Mouse (Mus musculus) midbrain, postnatal 0 days (tissue): Measurements from ENCODE around the gene 2610001J05Rik. TPM values are rescaled to one million over a fixed set of nuclear protein-coding genes. Genes with fewer than 3 reads are reported as not detected.
A peak's percentile ranks its signal among the peaks of the same experiment; 100 is the strongest.

Source experiments
- ATAC-seq: fragments of 200-750 bp; cut with Nextera tagmentation; 2 replicates; pipeline ENCODE4 v1.8.0; 2017; ENCODE audit warnings: moderate number of reproducible peaks, mild to moderate bottlenecking, moderate TSS enrichment, moderate library complexity; ENCODE audit not compliant: low FRiP score
- DNase-seq: peaks from one replicate; pipeline ENCODE4 v3.0.0-alpha.2; 2015; ENCODE audit warnings: low spot score
- H3K27ac ChIP-seq: fragments of 300-500 bp; sonication (generic); 2 replicates; pipeline ENCODE4 v1.5.1; 2014; ENCODE audit warnings: low read depth, mild to moderate bottlenecking, low read length, mixed read lengths
- H3K27me3 ChIP-seq: fragments of 300-500 bp; sonication (generic); 2 replicates; pipeline ENCODE4 v1.6.1; 2014; ENCODE audit warnings: low read length, control low read depth, mixed read lengths; ENCODE audit not compliant: insufficient read depth
- H3K36me3 ChIP-seq: fragments of 300-500 bp; sonication (generic); 2 replicates; pipeline ENCODE4 v1.6.1; 2014; ENCODE audit warnings: low read length, control low read depth, mixed read lengths; ENCODE audit not compliant: insufficient read depth
- H3K4me1 ChIP-seq: fragments of 300-500 bp; sonication (generic); 2 replicates; pipeline ENCODE4 v1.6.1; 2014; ENCODE audit warnings: mild to moderate bottlenecking, control low read depth, antibody characterized with exemption, low read length, mixed read lengths; ENCODE audit not compliant: insufficient read depth
- H3K4me2 ChIP-seq: fragments of 300-500 bp; sonication (generic); 2 replicates; pipeline ENCODE4 v1.6.1; 2014; ENCODE audit warnings: low read depth, mild to moderate bottlenecking, low read length, mixed read lengths; ENCODE audit not compliant: poor library complexity, severe bottlenecking
- H3K4me3 ChIP-seq: fragments of 300-500 bp; sonication (generic); 2 replicates; pipeline ENCODE4 v1.5.1; 2014; ENCODE audit warnings: low read depth, mild to moderate bottlenecking, low read length, moderate library complexity
- H3K9ac ChIP-seq: fragments of 300-500 bp; sonication (generic); replicated peaks from 2 replicates; pipeline ENCODE4 v1.6.1; 2014; ENCODE audit warnings: mild to moderate bottlenecking, low read length, moderate library complexity, mixed read lengths; ENCODE audit not compliant: poor library complexity, severe bottlenecking
- H3K9me3 ChIP-seq: fragments of 300-500 bp; sonication (generic); 2 replicates; pipeline ENCODE4 v1.6.1; 2016; ENCODE audit warnings: low read length, control low read depth
- CTCF ChIP-seq: IDR thresholded peaks from 2 replicates; pipeline ENCODE4 v1.5.1; 2016; ENCODE audit warnings: antibody characterized with exemption, mild to moderate bottlenecking
- WGBS: fragments of 180-500 bp; shearing (Covaris S2); extraction: QIAGEN DNeasy Blood & Tissue Kit; methylation state at CpG from one replicate; pipeline ENCODE4 v1.1.7; 2014; 5-methylcytosine and 5-hydroxymethylcytosine counted together
- polyA plus RNA-seq: library from polyadenylated mRNA; unstranded; fragments of >200 nt; fragmentation: Nextera tagmentation; extraction: Ambion mirVana; gene quantifications from 2 replicates; pipeline ENCODE4 v1.2.1, GENCODE M21; 2015
- total RNA-seq: library from RNA; depleted of rRNA; stranded (reverse); fragments of >200 nt; gene quantifications from 2 replicates; pipeline ENCODE4 v1.2.3, GENCODE M21; 2014; rRNA removed

Gene 2610001J05Rik
- total RNA-seq (16.5 and 24.4 TPM in 2 replicates), polyA plus RNA-seq (122 and 130 TPM in 2 replicates)

- H3K9me3 ChIP-seq: no peaks in the 10 kb centered on the region
- H3K27me3 ChIP-seq: no peaks in the 10 kb centered on the region
- H3K4me3 ChIP-seq: peak within 1 kb of the TSS; percentile 66
- peak; percentile 14; the same call in 1 of the 2 replicates for TF ChIP-seq CTCF
- WGBS: under 1% methylated on average over 19 of the region's 19 CpGs
- H3K27ac ChIP-seq: peak within 1 kb of the TSS; percentile 72
- peak within 1 kb of the TSS; percentile 47 for H3K9ac ChIP-seq
- ATAC-seq: peak; percentile 100
- DNase-seq: peak; percentile 96
- no peaks in the 10 kb centered on the region for H3K36me3 ChIP-seq
- no peaks in the 10 kb centered on the region for H3K4me1 ChIP-seq
- H3K4me2 ChIP-seq: peak within 1 kb of the TSS; percentile 75
Observed at GRCm38 (mm10) chr6:13870919-13871624, at the start of gene 2610001J05Rik. Gene 2610001J05Rik, minus strand, starts transcription at chr6:13871518.

GRCm38 (mm10) chr6:13909762-13910537 lies 38.6 kb upstream of the 2610001J05Rik start:
- Histone ChIP-seq H3K36me3 (no peaks in the 10 kb centered on the region), H3K4me2 (no peak overlapping the region), H3K4me3 (no peak overlapping the region), H3K4me1 (no peaks in the 10 kb centered on the region), H3K9me3 (no peaks in the 10 kb centered on the region), H3K27me3 (no peaks in the 10 kb centered on the region), H3K27ac (no peak overlapping the region), H3K9ac (no peak overlapping the region)
- ATAC-seq (no peak), DNase-seq (no peak)
- TF ChIP-seq CTCF: no peak
- WGBS: 91% methylated on average over 10 of the region's 10 CpGs

DNA sequence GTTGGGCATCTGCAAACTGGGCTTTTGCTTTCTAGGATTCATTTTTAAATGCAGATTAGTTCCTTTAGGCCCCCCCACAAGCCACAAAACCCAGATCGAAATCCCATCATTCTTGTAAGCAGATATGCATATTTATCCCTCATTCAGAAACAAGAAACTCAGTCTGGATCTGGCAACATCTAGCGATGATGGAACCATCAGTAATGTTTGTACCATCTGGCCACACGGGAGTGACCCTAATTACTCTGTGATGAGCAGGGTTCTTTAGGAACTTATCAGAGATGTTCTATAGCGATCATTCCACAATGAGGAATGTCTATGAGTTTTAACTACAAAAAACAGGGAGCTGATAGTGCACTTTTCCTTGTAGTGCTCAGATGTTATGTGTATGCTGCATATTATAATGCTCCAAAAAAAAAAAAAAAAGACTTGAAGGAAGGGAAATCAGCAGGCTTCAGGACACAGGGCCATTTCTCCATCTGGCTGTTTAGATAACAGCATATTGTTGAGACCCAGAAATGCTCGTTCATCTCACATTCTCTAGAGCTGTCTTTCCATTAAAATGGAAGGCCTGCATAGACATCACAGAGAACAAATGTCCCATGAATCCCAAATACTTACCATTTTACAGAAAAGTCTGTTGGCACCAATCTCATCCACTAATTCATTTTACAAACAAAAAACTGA lies 31.8 kb upstream of the 2610001J05Rik start:
- Histone ChIP-seq H3K9ac (no peak overlapping the region), H3K27me3 (no peaks in the 10 kb centered on the region), H3K4me1 (no peaks in the 10 kb centered on the region), H3K36me3 (no peaks in the 10 kb centered on the region), H3K4me2 (no peak overlapping the region), H3K27ac (no peak overlapping the region), H3K4me3 (no peak overlapping the region), H3K9me3 (no peaks in the 10 kb centered on the region)
- ATAC-seq (no peak), DNase-seq (no peak)
- TF ChIP-seq CTCF: no peak
- 81% methylated on average over 5 of the region's 5 CpGs for WGBS

DNA sequence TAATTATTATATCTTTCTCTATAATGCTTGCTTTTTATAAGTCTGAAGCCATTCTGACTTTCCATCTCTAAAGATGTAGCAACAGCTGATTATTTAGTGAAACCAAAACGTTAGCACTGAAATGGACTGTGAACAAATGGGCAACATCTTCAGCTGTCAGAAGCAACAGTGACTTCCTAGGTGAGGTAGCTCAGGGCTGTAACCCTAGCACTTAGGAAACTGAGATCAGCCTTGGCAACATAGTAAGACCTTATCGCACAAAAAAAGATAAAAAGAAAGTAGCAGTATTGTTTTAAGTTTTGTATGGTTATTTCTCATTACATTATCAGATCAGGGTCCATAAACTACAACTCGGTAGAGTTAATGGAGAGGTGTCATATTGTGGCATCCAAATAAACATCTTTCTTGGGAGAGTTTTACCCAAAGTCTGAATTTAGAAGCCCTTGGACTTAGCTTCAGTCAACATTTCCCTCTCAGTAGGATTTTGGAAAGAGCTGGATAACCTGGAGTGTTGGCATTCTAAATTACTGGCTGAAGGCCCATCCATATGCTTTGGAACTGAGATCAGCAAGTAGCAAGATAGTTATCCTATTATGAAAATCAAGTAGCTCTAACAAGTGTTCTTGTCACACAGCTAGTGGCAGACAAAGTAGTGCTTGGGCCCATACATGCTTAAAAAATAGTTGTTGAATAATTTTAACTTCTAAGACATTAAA lies 13.7 kb upstream of the 2610001J05Rik start:
- H3K9me3 ChIP-seq: 0 out of 2 replicates have a peak, but pooled peaks cover 7% of the 10 kb centered on the region
- H3K4me3 ChIP-seq: no peak overlapping the region
- no peak overlapping the region for H3K4me2 ChIP-seq
- ATAC-seq: no peak
- TF ChIP-seq CTCF: no peak
- no peak overlapping the region for H3K27ac ChIP-seq
- H3K9ac ChIP-seq: no peak overlapping the region
- peak; percentile 32 for DNase-seq
- H3K4me1 ChIP-seq: no peaks in the 10 kb centered on the region
- 88% methylated on average over 3 of the region's 3 CpGs for WGBS
- no peaks in the 10 kb centered on the region for H3K36me3 ChIP-seq
- H3K27me3 ChIP-seq: no peaks in the 10 kb centered on the region

- Histone ChIP-seq H3K36me3 (no peaks in the 10 kb centered on the region), H3K4me3 (no peak overlapping the region), H3K4me1 (no peaks in the 10 kb centered on the region), H3K27me3 (no peaks in the 10 kb centered on the region), H3K4me2 (no peak overlapping the region), H3K27ac (no peak overlapping the region), H3K9me3 (0 out of 2 replicates have a peak, but pooled peaks cover 7% of the 10 kb centered on the region), H3K9ac (no peak overlapping the region)
- no peak for TF ChIP-seq CTCF
- DNase-seq (no peak), ATAC-seq (no peak)
Observed at GRCm38 (mm10) chr6:13882919-13883318, 11.6 kb upstream of the 2610001J05Rik start.
